Mouse (Mus musculus) neural tube, embryonic 15.5 days (tissue): ENCODE data around the gene Tle2. TPM values are rescaled to one million over a fixed set of nuclear protein-coding genes. Genes with fewer than 3 reads are reported as not detected.

ENCODE experiments used
- ATAC-seq: fragments of 200-750 bp; cut with Nextera tagmentation; 2 replicates; pipeline ENCODE4 v1.8.0; 2017; ENCODE audit warnings: mild to moderate bottlenecking, moderate TSS enrichment, moderate library complexity; ENCODE audit not compliant: low FRiP score
- H3K27ac ChIP-seq: fragments of 300-500 bp; sonication (generic); replicated peaks from 2 replicates; pipeline ENCODE4 v1.5.1; 2015; ENCODE audit warnings: mild to moderate bottlenecking, inconsistent platforms
- H3K27me3 ChIP-seq: fragments of 300-500 bp; sonication (generic); replicated peaks from 2 replicates; pipeline ENCODE4 v1.6.1; 2015; ENCODE audit warnings: inconsistent platforms
- H3K36me3 ChIP-seq: fragments of 300-500 bp; sonication (generic); 2 replicates; pipeline ENCODE4 v1.6.1; 2015; ENCODE audit warnings: inconsistent platforms
- H3K4me1 ChIP-seq: fragments of 300-500 bp; sonication (generic); 2 replicates; pipeline ENCODE4 v1.6.1; 2015; ENCODE audit warnings: inconsistent platforms
- H3K4me2 ChIP-seq: fragments of 300-500 bp; sonication (generic); 2 replicates; pipeline ENCODE4 v1.6.1; 2015; ENCODE audit warnings: inconsistent platforms, mild to moderate bottlenecking, moderate library complexity
- H3K4me3 ChIP-seq: fragments of 300-500 bp; sonication (generic); replicated peaks from 2 replicates; pipeline ENCODE4 v1.5.1; 2015; ENCODE audit warnings: mild to moderate bottlenecking, inconsistent platforms
- H3K9ac ChIP-seq: fragments of 300-500 bp; sonication (generic); replicated peaks from 2 replicates; pipeline ENCODE4 v1.6.1; 2015; ENCODE audit warnings: mild to moderate bottlenecking, inconsistent platforms
- H3K9me3 ChIP-seq: fragments of 300-500 bp; sonication (generic); replicated peaks from 2 replicates; pipeline ENCODE4 v1.6.1; 2016; ENCODE audit warnings: inconsistent platforms
- WGBS: fragments of 180-500 bp; shearing (Covaris S2); methylation state at CpG from one replicate; pipeline ENCODE4 v1.1.7; 2015; ENCODE audit warnings: mixed read lengths; 5-methylcytosine and 5-hydroxymethylcytosine counted together
- polyA plus RNA-seq: library from polyadenylated mRNA; unstranded; fragments of >200 nt; fragmentation: Nextera tagmentation; extraction: Ambion mirVana; gene quantifications from 2 replicates; pipeline ENCODE4 v1.2.1, GENCODE M21; 2015

Tle2 gene
- polyA plus RNA-seq, 1 experiment from 2014 or later = 49.9 TPM

DNA sequence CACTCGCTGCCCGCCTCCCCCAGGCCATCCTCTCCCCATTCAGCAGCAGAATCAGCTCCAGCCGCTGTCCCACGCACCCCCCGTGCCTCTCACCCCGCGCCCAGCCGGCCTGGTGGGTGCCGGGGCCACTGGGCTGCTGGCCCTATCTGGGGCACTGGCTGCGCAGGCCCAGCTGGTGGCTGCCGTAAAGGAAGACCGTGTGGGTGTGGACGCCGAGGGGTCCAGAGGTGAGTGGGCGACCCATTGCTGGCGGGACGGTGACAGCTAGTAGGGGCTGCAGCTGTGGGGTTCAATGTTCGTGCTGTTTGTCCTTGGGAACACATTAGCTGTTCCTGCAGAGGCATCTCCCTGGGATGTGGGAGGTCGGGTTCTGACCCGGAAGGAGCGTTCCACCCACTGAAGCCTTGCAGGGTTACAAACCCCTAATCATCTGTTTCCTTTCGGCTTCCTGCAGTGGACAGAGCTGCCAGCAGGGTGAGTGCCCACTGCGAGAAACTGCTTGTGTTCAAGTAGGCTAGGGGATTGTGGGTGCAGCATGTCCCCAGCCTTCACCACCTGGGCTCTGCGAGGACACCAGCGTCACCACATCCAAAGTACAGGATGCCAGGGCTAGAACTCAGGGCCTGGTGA, 6.2 kb downstream of the Tle2 start:
- Histone ChIP-seq H3K9me3 (no peaks in the 10 kb centered on the region), H3K4me3 (no peak overlapping the region), H3K4me1 (peaks cover 20% of the 10 kb centered on the region), H3K27ac (no peak overlapping the region), H3K4me2 (0 out of 2 replicates have a peak overlapping the region, but pooled peaks have one; percentile 11), H3K9ac (0 out of 2 replicates have a peak overlapping the region, but pooled peaks have one; percentile 1), H3K36me3 (no peaks in the 10 kb centered on the region; the same call in 1 of the 2 replicates), H3K27me3 (peaks cover 73% of the 10 kb centered on the region)
- ATAC-seq = no peak
- WGBS = 59% methylated on average over 25 of the region's 25 CpGs

DNA sequence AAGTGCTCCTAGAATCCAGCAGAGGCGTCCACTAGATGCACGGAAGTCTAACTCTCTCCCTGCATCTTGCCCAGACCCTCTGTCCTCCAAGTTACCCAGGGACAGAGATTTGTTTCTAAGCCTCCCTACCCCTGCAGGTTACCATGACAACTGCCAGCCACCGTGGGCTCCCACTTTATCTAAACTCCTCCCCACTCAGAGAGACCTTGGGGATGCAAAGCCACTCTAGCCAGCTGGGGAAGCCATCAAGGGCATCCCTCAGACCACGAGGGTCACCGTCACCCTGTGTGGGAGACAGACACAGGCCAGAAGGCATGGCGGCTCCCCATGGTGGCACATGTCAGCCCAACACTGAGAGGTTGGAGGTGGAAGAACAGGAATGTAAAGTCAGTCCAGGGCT, 9.0 kb downstream of the Tle2 start:
- H3K9me3 ChIP-seq = no peaks in the 10 kb centered on the region
- H3K9ac ChIP-seq = no peak overlapping the region
- peaks cover 11% of the 10 kb centered on the region for H3K4me1 ChIP-seq
- WGBS = 45% methylated on average over 6 of the region's 6 CpGs
- peaks cover 72% of the 10 kb centered on the region for H3K27me3 ChIP-seq
- peaks cover 8% of the 10 kb centered on the region for H3K36me3 ChIP-seq
- H3K4me3 ChIP-seq = no peak overlapping the region
- H3K27ac ChIP-seq = no peak overlapping the region
- no peak overlapping the region for H3K4me2 ChIP-seq
- no peak for ATAC-seq

DNA sequence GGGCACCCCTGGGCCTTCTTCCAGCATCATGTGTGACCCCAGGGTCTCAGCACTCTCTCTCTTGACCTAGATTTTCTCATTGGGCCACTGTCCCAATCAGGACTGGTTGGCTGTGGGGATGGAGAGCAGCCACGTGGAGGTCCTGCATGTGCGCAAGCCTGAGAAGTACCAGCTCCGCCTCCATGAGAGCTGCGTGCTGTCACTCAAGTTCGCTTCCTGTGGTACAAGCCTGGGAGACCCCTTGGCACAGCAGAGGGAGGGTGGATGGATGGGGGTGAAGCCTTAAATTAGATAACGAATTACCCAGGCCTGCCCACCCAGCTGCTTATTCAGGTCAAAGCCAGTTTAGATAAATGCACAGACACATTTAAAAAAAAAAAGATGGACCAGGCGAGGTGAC, 14.4 kb downstream of the Tle2 start:
- Histone ChIP-seq H3K27me3 (peaks cover 75% of the 10 kb centered on the region), H3K36me3 (peaks cover 17% of the 10 kb centered on the region), H3K4me3 (no peak overlapping the region), H3K9me3 (no peaks in the 10 kb centered on the region), H3K9ac (no peak overlapping the region), H3K4me1 (no peaks in the 10 kb centered on the region), H3K27ac (no peak overlapping the region), H3K4me2 (no peak overlapping the region)
- WGBS = 79% methylated on average over 7 of the region's 7 CpGs
- no peak for ATAC-seq

DNA sequence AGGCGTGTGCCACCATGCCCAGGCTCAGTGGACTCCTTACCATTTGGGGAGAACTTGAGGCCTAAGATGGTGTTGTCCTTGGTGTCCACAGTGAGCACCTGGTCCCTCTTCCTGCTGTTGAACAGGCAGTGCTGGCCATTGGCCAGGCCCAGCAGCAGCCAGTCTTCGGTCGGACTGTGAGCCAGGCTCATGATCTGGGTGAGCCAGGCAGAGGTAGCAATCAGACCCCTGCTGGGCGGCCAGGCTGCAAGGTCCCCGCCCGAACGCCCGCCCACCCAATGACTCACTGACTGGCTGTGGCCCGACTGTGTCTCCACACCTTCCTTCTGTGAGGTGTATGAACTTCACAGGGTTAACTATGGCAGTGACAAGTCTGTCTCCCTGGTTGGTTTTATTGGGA, 17.5 kb downstream of the Tle2 start:
- no peak overlapping the region for H3K4me3 ChIP-seq
- ATAC-seq = no peak
- H3K9ac ChIP-seq = no peak overlapping the region
- peaks cover 16% of the 10 kb centered on the region for H3K4me1 ChIP-seq
- peaks cover 76% of the 10 kb centered on the region for H3K27me3 ChIP-seq
- H3K9me3 ChIP-seq = no peaks in the 10 kb centered on the region
- no peak overlapping the region for H3K27ac ChIP-seq
- WGBS = 59% methylated on average over 9 of the region's 9 CpGs
- H3K4me2 ChIP-seq = no peak overlapping the region
- peaks cover 17% of the 10 kb centered on the region for H3K36me3 ChIP-seq

DNA sequence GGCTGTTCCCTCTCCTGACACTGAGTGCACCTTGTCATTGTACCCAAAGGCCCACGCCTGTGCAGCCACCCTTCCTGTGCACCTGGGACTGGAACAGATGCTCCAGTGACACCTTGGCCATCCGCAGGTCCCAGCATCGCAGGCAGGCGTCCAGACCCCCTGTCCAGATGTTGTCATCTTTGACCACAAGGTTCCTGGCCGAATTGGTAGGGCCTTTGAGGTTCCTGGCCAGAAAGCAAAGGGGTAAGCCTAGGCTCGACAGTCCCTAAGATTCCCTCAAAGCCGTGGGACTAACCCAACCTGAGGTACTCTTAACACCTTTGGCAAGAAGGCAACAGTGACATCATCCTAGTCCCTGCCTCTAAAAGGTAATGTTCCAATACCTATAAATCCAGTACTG, 18.3 kb downstream of the Tle2 start:
- Histone ChIP-seq H3K4me2 (no peak overlapping the region), H3K36me3 (peaks cover 16% of the 10 kb centered on the region), H3K27me3 (peaks cover 69% of the 10 kb centered on the region), H3K4me1 (peaks cover 24% of the 10 kb centered on the region), H3K27ac (no peak overlapping the region), H3K9me3 (no peaks in the 10 kb centered on the region), H3K4me3 (no peak overlapping the region), H3K9ac (no peak overlapping the region)
- ATAC-seq = no peak
- 84% methylated on average over 7 of the region's 7 CpGs for WGBS

DNA sequence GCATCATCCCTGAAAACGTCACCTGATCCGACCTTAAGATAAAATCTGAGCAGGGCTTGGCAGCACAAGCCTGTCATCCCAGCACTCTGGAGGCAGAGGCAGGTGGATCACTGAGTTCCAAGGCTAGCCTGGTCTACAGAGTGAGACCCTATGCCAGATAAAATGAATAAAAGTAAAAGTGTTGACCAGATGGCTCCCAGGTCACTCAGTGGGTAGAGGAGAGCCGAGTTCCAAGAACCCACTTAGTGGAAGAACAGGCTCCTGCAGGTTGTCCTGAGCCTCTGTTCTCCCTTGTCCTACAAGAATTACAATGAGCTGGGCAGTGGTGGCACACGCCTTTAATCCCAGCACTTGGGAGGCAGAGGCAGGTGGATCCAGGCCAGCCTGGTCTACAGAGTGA, 18.9 kb downstream of the Tle2 start:
- Histone ChIP-seq H3K27ac (no peak overlapping the region), H3K9me3 (no peaks in the 10 kb centered on the region), H3K4me1 (peaks cover 28% of the 10 kb centered on the region), H3K4me3 (no peak overlapping the region), H3K9ac (no peak overlapping the region), H3K27me3 (peaks cover 66% of the 10 kb centered on the region), H3K36me3 (peaks cover 10% of the 10 kb centered on the region; the same call in 1 of the 2 replicates), H3K4me2 (no peak overlapping the region)
- ATAC-seq = no peak
- 74% methylated on average over 4 of the region's 4 CpGs for WGBS

DNA sequence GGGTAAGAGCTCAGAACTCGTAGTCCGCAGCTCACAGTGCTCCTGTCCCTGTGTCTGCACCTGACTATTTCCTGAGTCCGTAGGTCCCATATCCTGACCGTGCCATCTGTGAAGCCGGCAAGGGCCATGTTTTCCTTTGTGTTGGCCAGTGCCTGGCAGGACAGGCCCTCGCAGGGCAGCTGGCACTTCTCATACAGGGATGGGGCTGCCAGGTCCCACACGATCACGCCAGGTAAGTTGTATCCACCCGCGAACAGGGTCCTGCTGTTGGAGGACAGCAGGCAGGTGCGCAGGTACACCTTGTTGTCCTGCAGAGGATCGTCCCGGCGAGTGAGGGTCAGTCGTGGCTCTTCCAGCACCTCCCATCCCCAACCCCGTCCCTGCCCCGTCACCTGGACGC, 19.6 kb downstream of the Tle2 start:
- WGBS = 79% methylated on average over 18 of the region's 18 CpGs
- Histone ChIP-seq H3K27ac (no peak overlapping the region), H3K4me3 (no peak overlapping the region), H3K9me3 (no peaks in the 10 kb centered on the region), H3K4me2 (no peak overlapping the region), H3K27me3 (peaks cover 61% of the 10 kb centered on the region), H3K9ac (no peak overlapping the region), H3K4me1 (peaks cover 28% of the 10 kb centered on the region), H3K36me3 (peaks cover 3% of the 10 kb centered on the region; the same call in 1 of the 2 replicates)
- no peak for ATAC-seq

DNA sequence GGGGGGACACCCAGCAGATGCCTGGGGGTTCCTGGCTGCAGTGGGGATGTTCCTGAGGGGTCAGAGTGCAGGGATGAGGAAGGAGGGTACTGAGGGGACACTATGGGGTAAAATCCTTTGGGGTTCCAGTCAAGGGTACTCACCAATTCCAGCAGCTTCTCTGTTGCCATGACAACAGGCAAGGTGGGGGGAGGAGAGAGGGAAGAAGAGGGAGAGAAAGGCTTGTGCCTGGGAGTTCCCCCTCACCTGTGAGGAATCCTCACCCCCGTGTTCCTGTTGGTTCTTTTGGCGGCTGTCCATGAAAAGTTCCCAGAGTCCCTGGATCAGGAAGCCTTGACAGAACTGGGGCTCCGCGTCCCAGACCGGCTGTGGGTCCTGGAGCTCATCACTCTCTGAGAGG, 21.2 kb downstream of the Tle2 start:
- H3K4me1 ChIP-seq = peaks cover 32% of the 10 kb centered on the region
- ATAC-seq = no peak
- H3K9ac ChIP-seq = no peak overlapping the region
- 0 out of 2 replicates have a peak overlapping the region, but pooled peaks have one; percentile 49 for H3K4me2 ChIP-seq
- H3K27ac ChIP-seq = no peak overlapping the region
- H3K27me3 ChIP-seq = peaks cover 46% of the 10 kb centered on the region
- no peaks in the 10 kb centered on the region for H3K9me3 ChIP-seq
- WGBS = 37% methylated on average over 5 of the region's 5 CpGs
- no peak overlapping the region for H3K4me3 ChIP-seq
- H3K36me3 ChIP-seq = no peaks in the 10 kb centered on the region

DNA sequence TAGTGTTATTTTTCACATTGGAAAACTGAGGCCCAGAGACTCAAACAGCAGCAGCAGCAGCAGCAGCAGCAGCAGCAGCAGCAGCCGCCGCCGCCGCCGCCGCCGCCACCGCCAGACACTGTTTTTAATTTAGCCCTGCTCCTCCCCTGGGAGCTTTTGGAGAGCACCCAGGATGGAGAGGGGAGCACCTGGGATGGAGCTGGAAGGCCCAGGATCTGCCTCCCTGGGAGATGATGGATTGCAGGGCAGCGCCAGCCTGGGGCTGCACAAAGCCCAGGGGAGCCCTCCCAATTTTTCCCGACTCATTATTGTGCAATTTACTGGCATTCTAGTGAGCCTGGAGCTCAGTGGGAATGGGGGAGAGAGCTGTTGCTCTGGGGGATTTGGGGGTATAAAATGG, 22.2 kb downstream of the Tle2 start:
- Histone ChIP-seq H3K4me1 (peaks cover 43% of the 10 kb centered on the region), H3K27ac (0 out of 2 replicates have a peak overlapping the region, but pooled peaks have one; percentile 35), H3K4me2 (peak overlapping the region; percentile 49), H3K4me3 (no peak overlapping the region), H3K9ac (no peak overlapping the region), H3K36me3 (no peaks in the 10 kb centered on the region), H3K27me3 (peaks cover 41% of the 10 kb centered on the region), H3K9me3 (no peaks in the 10 kb centered on the region)
- no peak for ATAC-seq
- 6% methylated on average over 10 of the region's 10 CpGs for WGBS

DNA sequence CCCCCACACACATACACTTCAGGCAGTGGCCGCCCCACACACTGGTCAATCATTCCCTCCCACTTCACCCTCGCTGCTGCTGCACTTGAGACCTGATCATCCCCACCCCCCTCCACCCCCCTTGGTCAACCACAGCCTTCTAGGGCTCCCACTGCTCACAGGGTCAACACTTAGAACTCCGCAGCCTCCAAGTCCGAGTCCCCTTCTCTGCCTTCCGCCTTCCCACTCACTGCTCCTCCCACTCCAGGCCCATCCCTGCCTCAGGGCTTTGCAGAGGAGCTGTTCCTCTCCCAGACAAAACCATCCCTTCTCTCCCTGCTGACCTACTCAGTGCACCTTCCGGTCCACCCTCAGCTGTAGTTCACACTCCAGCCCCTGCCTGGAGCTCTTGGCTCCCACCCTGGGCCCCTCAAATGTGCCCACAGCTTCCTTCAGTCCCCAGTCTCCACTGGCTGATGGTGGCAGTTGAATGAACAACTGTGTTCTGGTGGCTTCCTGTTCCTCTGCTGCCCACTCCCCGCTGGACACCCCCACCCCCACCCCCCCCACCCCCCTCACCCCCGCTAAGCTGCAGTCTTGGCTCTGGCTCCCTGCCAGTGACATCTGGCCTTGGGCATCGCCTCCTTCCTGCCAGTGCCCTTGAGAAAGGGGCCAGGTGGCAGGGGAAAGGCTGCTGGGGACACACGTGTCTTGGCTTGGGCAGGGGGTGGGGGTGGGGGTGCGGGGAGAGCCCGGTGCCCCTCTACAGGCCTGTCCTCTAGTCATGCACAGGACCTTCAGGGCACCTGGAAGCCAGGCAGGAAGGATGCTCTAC, 23.0 kb downstream of the Tle2 start:
- 5% methylated on average over 10 of the region's 12 CpGs for WGBS
- Histone ChIP-seq H3K36me3 (no peaks in the 10 kb centered on the region), H3K27ac (peak overlapping the region; percentile 10; the same call in 1 of the 2 replicates), H3K4me1 (peaks cover 44% of the 10 kb centered on the region), H3K9ac (no peak overlapping the region), H3K4me3 (0 out of 2 replicates have a peak overlapping the region, but pooled peaks have one; percentile 2), H3K4me2 (peak overlapping the region; percentile 49), H3K9me3 (no peaks in the 10 kb centered on the region), H3K27me3 (peaks cover 34% of the 10 kb centered on the region)
- peak; percentile 14; the same call in 1 of the 2 replicates for ATAC-seq

DNA sequence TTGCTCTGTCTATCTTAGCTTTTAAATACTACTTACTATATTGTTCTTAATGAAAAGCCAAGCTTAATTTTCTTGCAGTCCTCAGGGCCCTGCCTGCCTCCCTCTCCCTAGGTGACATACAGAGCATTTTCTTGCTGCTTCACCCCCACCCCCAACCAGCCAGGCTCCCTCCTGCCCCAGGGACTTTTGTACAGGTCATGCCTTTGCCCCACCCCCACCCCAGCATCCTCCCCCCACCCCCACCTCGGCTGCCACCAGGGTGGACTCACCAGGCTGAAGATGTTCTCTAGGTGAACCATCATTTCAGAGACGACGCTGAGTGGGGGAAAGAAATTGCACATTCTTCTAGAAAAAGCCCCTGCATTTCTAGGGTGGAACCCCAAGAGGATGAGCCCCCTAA, 24.0 kb downstream of the Tle2 start:
- ATAC-seq = no peak
- peaks cover 47% of the 10 kb centered on the region for H3K4me1 ChIP-seq
- no peaks in the 10 kb centered on the region for H3K9me3 ChIP-seq
- no peak overlapping the region for H3K4me3 ChIP-seq
- H3K36me3 ChIP-seq = no peaks in the 10 kb centered on the region
- no peak overlapping the region for H3K27ac ChIP-seq
- H3K27me3 ChIP-seq = peaks cover 24% of the 10 kb centered on the region
- H3K9ac ChIP-seq = no peak overlapping the region
- no peak overlapping the region for H3K4me2 ChIP-seq
- 27% methylated on average over 3 of the region's 3 CpGs for WGBS

DNA sequence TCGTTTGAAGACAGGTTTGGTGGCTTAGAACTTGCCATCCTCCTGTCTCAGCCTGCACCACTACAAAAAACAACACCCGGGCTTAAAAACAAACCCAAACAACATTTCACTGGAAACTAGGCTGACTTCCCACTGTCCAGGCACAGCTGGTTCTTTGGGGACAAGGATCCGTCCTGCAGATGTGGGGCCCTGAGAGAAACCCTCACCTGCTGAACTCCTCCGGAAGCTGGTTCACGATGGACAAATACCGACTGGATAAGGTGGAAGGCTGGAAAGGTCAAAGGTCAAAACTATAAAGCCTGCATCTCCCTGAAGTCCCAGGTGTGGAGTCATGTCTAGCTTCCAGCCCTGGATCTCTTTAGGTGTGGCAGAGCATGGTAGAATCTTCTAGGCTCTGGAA, 24.5 kb downstream of the Tle2 start:
- Histone ChIP-seq H3K27ac (no peak overlapping the region), H3K4me1 (peaks cover 47% of the 10 kb centered on the region), H3K9me3 (no peaks in the 10 kb centered on the region), H3K9ac (no peak overlapping the region), H3K27me3 (peaks cover 20% of the 10 kb centered on the region), H3K36me3 (no peaks in the 10 kb centered on the region), H3K4me2 (no peak overlapping the region), H3K4me3 (no peak overlapping the region)
- ATAC-seq = no peak
- 49% methylated on average over 6 of the region's 6 CpGs for WGBS
